Comparison of ENCODE assay signal across 20 mouse cellular contexts in genomic region chr1:104174333-104174732, GRCm38 (mm10).
"Had no signal": no experiment of that assay in that cellular context is flagged by ENCODE, and none has a peak within 500 bp of the region (broad histone marks: within the 10 kb centered on the region; RNA-seq: fewer than 3 reads in every experiment).

No protein-coding gene starts in this region.

- ATAC-seq: hindbrain, embryonic 16.5 days; intestine, embryonic 15.5 days; midbrain, embryonic 15.5 days had no signal

- H3K9me3 ChIP-seq: intestine, embryonic 15.5 days; limb, embryonic 12.5 days; limb, embryonic 15.5 days; liver, embryonic 13.5 days; midbrain, embryonic 12.5 days; midbrain, embryonic 15.5 days; neural tube, embryonic 12.5 days; neural tube, embryonic 15.5 days; stomach, embryonic 15.5 days had no signal

- DNase-seq: layer of hippocampus, postnatal 36 days; left cerebral cortex, postnatal 4 days; liver, embryonic 13.5 days; lung, adult 2 months; lung, postnatal 14 days; lung, postnatal 4 days; right cerebral cortex, adult 18-20 months; right cerebral cortex, postnatal 14 days; spleen, adult 18-20 months; thymus, postnatal 25 days had no signal

- H3K9ac ChIP-seq: intestine, embryonic 15.5 days; limb, embryonic 12.5 days; limb, embryonic 15.5 days; liver, embryonic 13.5 days; midbrain, embryonic 12.5 days; midbrain, embryonic 15.5 days; neural tube, embryonic 12.5 days; neural tube, embryonic 15.5 days; stomach, embryonic 15.5 days had no signal

- H3K36me3 ChIP-seq: intestine, embryonic 15.5 days; limb, embryonic 12.5 days; limb, embryonic 15.5 days; liver, embryonic 13.5 days; midbrain, embryonic 12.5 days; midbrain, embryonic 15.5 days; neural tube, embryonic 12.5 days; neural tube, embryonic 15.5 days; stomach, embryonic 15.5 days had no signal

- H3K4me2 ChIP-seq: intestine, embryonic 15.5 days; limb, embryonic 12.5 days; limb, embryonic 15.5 days; liver, embryonic 13.5 days; midbrain, embryonic 12.5 days; midbrain, embryonic 15.5 days; neural tube, embryonic 12.5 days; neural tube, embryonic 15.5 days; stomach, embryonic 15.5 days had no signal

- H3K27ac ChIP-seq: intestine, embryonic 15.5 days; left cerebral cortex, adult 2 months; limb, embryonic 12.5 days; limb, embryonic 15.5 days; liver, embryonic 13.5 days; midbrain, embryonic 12.5 days; midbrain, embryonic 15.5 days; neural tube, embryonic 12.5 days; neural tube, embryonic 15.5 days; stomach, embryonic 15.5 days had no signal

- H3K27me3 ChIP-seq: intestine, embryonic 15.5 days; limb, embryonic 12.5 days; limb, embryonic 15.5 days; liver, embryonic 13.5 days; midbrain, embryonic 12.5 days; midbrain, embryonic 15.5 days; neural tube, embryonic 12.5 days; neural tube, embryonic 15.5 days; stomach, embryonic 15.5 days had no signal

- H3K4me1 ChIP-seq: intestine, embryonic 15.5 days; limb, embryonic 12.5 days; limb, embryonic 15.5 days; liver, embryonic 13.5 days; midbrain, embryonic 12.5 days; midbrain, embryonic 15.5 days; neural tube, embryonic 12.5 days; neural tube, embryonic 15.5 days; stomach, embryonic 15.5 days had no signal

- H3K4me3 ChIP-seq: intestine, embryonic 15.5 days; left cerebral cortex, adult 2 months; limb, embryonic 12.5 days; limb, embryonic 15.5 days; liver, embryonic 13.5 days; midbrain, embryonic 12.5 days; midbrain, embryonic 15.5 days; neural tube, embryonic 12.5 days; neural tube, embryonic 15.5 days; stomach, embryonic 15.5 days had no signal
